Mouse (Mus musculus) brown adipose tissue, adult 24 weeks (tissue): Measurements from ENCODE around the gene Vwa1. TPM values are rescaled to one million over a fixed set of nuclear protein-coding genes. Genes with fewer than 3 reads are reported as not detected.

ENCODE experiments used
- H3K27ac ChIP-seq: fragments of 200-500 bp; replicated peaks from 2 replicates; pipeline ENCODE4 v1.5.1; 2012; ENCODE audit warnings: low read depth, mild to moderate bottlenecking, low read length
- H3K4me1 ChIP-seq: fragments of 200-500 bp; 2 replicates; pipeline ENCODE4 v1.6.1; 2012; ENCODE audit warnings: low read length, mixed read lengths; ENCODE audit not compliant: control insufficient read depth, insufficient read depth, insufficient read length
- H3K4me3 ChIP-seq: fragments of 200-500 bp; 2 replicates; pipeline ENCODE4 v1.5.1; 2012; ENCODE audit warnings: low read depth, mild to moderate bottlenecking, low read length, moderate library complexity; ENCODE audit not compliant: insufficient read depth
- polyA plus RNA-seq: library from polyadenylated mRNA; stranded (reverse); fragments of >200 nt; gene quantifications from 2 replicates; pipeline ENCODE4 v1.2.4, GENCODE M21; 2012; ENCODE audit not compliant: missing spikeins, insufficient read depth, insufficient read length

Gene Vwa1
- 2.3 and 3.9 TPM in 2 replicates for polyA plus RNA-seq

GRCm38 (mm10) chr4:155774280-155774754 is at the start of gene Vwa1:
TSS of gene Vwa1 (minus strand) at chr4:155774698.
- peak within 1 kb of the TSS; percentile 56 for H3K4me3 ChIP-seq
- peak within 1 kb of the TSS; percentile 97 for H3K27ac ChIP-seq
- peaks cover 18% of the 10 kb centered on the region for H3K4me1 ChIP-seq

GRCm38 (mm10) chr4:155823443-155823842 is 48.9 kb upstream of the Vwa1 start:
- Histone ChIP-seq H3K4me3 (no peak overlapping the region), H3K4me1 (no peaks in the 10 kb centered on the region), H3K27ac (no peak overlapping the region)

GRCm38 (mm10) chr4:155821025-155821424 is 46.5 kb upstream of the Vwa1 start:
- no peak overlapping the region for H3K4me3 ChIP-seq
- no peaks in the 10 kb centered on the region for H3K4me1 ChIP-seq
- H3K27ac ChIP-seq: no peak overlapping the region

- H3K4me1 ChIP-seq: peaks cover 8% of the 10 kb centered on the region; the same call in 1 of the 2 replicates
- no peak overlapping the region for H3K27ac ChIP-seq
- H3K4me3 ChIP-seq: no peak overlapping the region
These were observed 43.0 kb upstream of the Vwa1 start for GRCm38 (mm10) chr4:155817533-155817932.

- peaks cover 8% of the 10 kb centered on the region; the same call in 1 of the 2 replicates for H3K4me1 ChIP-seq
These were observed 38.2 kb upstream of the Vwa1 start for GRCm38 (mm10) chr4:155812665-155813181.

GRCm38 (mm10) chr4:155811929-155812664 is 37.6 kb upstream of the Vwa1 start, which contains the start of gene Ccnl2:
TSS of gene Ccnl2 (plus strand) at chr4:155812489.
- peak within 1 kb of the TSS; percentile 99 for H3K27ac ChIP-seq
- H3K4me1 ChIP-seq: peaks cover 8% of the 10 kb centered on the region; the same call in 1 of the 2 replicates
- peak within 1 kb of the TSS; percentile 95 for H3K4me3 ChIP-seq

More at GRCm38 (mm10) chr4:155812665-155813181, 38.2 kb upstream of the Vwa1 start:
- Histone ChIP-seq H3K4me3 (peak overlapping the region; percentile 95), H3K27ac (peak overlapping the region; percentile 90)

- Histone ChIP-seq H3K4me1 (0 out of 2 replicates have a peak, but pooled peaks cover under 1% of the 10 kb centered on the region), H3K4me3 (no peak overlapping the region), H3K27ac (no peak overlapping the region)
These were observed 33.3 kb upstream of the Vwa1 start for GRCm38 (mm10) chr4:155807841-155808240.

- H3K4me3 ChIP-seq: peak overlapping the region; percentile 96
- peak overlapping the region; percentile 77 for H3K27ac ChIP-seq
- H3K4me1 ChIP-seq: 0 out of 2 replicates have a peak, but pooled peaks cover 2% of the 10 kb centered on the region
These were observed 29.0 kb upstream of the Vwa1 start for GRCm38 (mm10) chr4:155803340-155804041.

- 0 out of 2 replicates have a peak, but pooled peaks cover 2% of the 10 kb centered on the region for H3K4me1 ChIP-seq
- H3K4me3 ChIP-seq: peak within 1 kb of the TSS; percentile 96
- H3K27ac ChIP-seq: peak within 1 kb of the TSS; percentile 77
These were observed 28.3 kb upstream of the Vwa1 start, which contains the start of gene Mrpl20 for GRCm38 (mm10) chr4:155802741-155803339. TSS of gene Mrpl20 (plus strand) at chr4:155802878.

- H3K27ac ChIP-seq: no peak overlapping the region
- no peak overlapping the region for H3K4me3 ChIP-seq
- H3K4me1 ChIP-seq: 0 out of 2 replicates have a peak, but pooled peaks cover 2% of the 10 kb centered on the region
These were observed 27.6 kb upstream of the Vwa1 start for GRCm38 (mm10) chr4:155802075-155802474.

- no peak overlapping the region for H3K4me3 ChIP-seq
These were observed 19.2 kb upstream of the Vwa1 start for GRCm38 (mm10) chr4:155793730-155794129.

GRCm38 (mm10) chr4:155791240-155791933 is 16.9 kb upstream of the Vwa1 start:
- H3K4me1 ChIP-seq: no peaks in the 10 kb centered on the region
- H3K4me3 ChIP-seq: no peak overlapping the region
- no peak overlapping the region for H3K27ac ChIP-seq

More at GRCm38 (mm10) chr4:155793730-155794129, 19.2 kb upstream of the Vwa1 start:
- no peak overlapping the region for H3K27ac ChIP-seq
- H3K4me1 ChIP-seq: no peaks in the 10 kb centered on the region

- no peak overlapping the region for H3K4me3 ChIP-seq
- H3K27ac ChIP-seq: no peak overlapping the region
- H3K4me1 ChIP-seq: no peaks in the 10 kb centered on the region
These were observed 16.2 kb upstream of the Vwa1 start for GRCm38 (mm10) chr4:155790650-155791161.

GRCm38 (mm10) chr4:155790021-155790489 is 15.6 kb upstream of the Vwa1 start, which contains the start of gene Ankrd65:
TSS of gene Ankrd65 (plus strand) at chr4:155790439.
- H3K27ac ChIP-seq: no peak within 1 kb of the TSS
- H3K4me1 ChIP-seq: no peaks in the 10 kb centered on the region
- H3K4me3 ChIP-seq: no peak within 1 kb of the TSS
